Mouse (Mus musculus) kidney, embryonic 15.5 days (tissue): ENCODE measurements around the gene A630095N17Rik. TPM values are rescaled to one million over a fixed set of nuclear protein-coding genes. Genes with fewer than 3 reads are reported as not detected.
A peak's percentile ranks its signal among the peaks of the same experiment; 100 is the strongest.

Source experiments
- ATAC-seq: fragments of 200-750 bp; cut with Nextera tagmentation; replicated peaks from 2 replicates; pipeline ENCODE4 v1.8.0; 2017; ENCODE audit warnings: moderate TSS enrichment; ENCODE audit not compliant: low FRiP score
- H3K27ac ChIP-seq: fragments of 300-500 bp; sonication (generic); 2 replicates; pipeline ENCODE4 v1.5.1; 2015; ENCODE audit warnings: mild to moderate bottlenecking, inconsistent platforms
- H3K27me3 ChIP-seq: fragments of 300-500 bp; sonication (generic); 2 replicates; pipeline ENCODE4 v1.6.1; 2015; ENCODE audit warnings: inconsistent platforms
- H3K36me3 ChIP-seq: fragments of 300-500 bp; sonication (generic); 2 replicates; pipeline ENCODE4 v1.6.1; 2015; ENCODE audit warnings: inconsistent platforms
- H3K4me1 ChIP-seq: fragments of 300-500 bp; sonication (generic); 2 replicates; pipeline ENCODE4 v1.6.1; 2015; ENCODE audit warnings: inconsistent platforms
- H3K4me2 ChIP-seq: fragments of 300-500 bp; sonication (generic); 2 replicates; pipeline ENCODE4 v1.6.1; 2015; ENCODE audit warnings: moderate library complexity, mild to moderate bottlenecking, inconsistent platforms
- H3K4me3 ChIP-seq: fragments of 300-500 bp; sonication (generic); replicated peaks from 2 replicates; pipeline ENCODE4 v1.5.1; 2015; ENCODE audit warnings: mild to moderate bottlenecking, inconsistent platforms
- H3K9ac ChIP-seq: fragments of 300-500 bp; sonication (generic); 2 replicates; pipeline ENCODE4 v1.6.1; 2015; ENCODE audit warnings: mild to moderate bottlenecking, inconsistent platforms
- H3K9me3 ChIP-seq: fragments of 300-500 bp; sonication (generic); replicated peaks from 2 replicates; pipeline ENCODE4 v1.6.1; 2016; ENCODE audit warnings: inconsistent platforms
- WGBS: fragments of 180-500 bp; shearing (Covaris S2); methylation state at CpG from one replicate; pipeline ENCODE4 v1.1.7; 2015; ENCODE audit warnings: mixed read lengths; 5-methylcytosine and 5-hydroxymethylcytosine counted together
- polyA plus RNA-seq: library from polyadenylated mRNA; unstranded; fragments of >200 nt; fragmentation: Nextera tagmentation; extraction: Ambion mirVana; gene quantifications from 2 replicates; pipeline ENCODE4 v1.2.1, GENCODE M21; 2015

A630095N17Rik gene
- polyA plus RNA-seq, 1 experiment from 2014 or later: not detected

DNA sequence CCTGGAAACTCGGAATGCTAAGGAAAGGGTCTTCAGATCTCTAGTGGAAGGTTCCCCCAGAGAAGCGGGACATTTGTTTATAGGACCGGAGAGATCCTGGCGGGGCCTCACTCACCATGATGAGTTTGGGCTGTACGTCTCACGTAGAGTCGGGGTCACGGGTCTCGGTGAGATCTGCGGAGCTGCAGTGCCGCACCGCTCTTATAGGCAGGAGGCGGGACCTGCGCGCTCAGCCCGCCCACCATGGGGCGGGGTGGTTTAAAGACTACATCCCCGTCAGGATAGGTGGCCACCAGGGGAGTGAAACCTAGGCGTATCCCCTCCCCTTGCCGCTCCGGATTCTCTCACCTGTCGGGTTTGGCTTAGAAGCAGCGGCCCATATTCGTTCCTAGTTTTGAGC, 12.8 kb downstream of the A630095N17Rik start:
- Histone ChIP-seq H3K4me1 (peaks cover 43% of the 10 kb centered on the region), H3K4me2 (peak overlapping the region; percentile 98), H3K27me3 (peaks cover 57% of the 10 kb centered on the region), H3K36me3 (peaks cover 23% of the 10 kb centered on the region), H3K27ac (peak overlapping the region; percentile 32; the same call in 1 of the 2 replicates), H3K9me3 (no peaks in the 10 kb centered on the region), H3K4me3 (peak overlapping the region; percentile 59), H3K9ac (peak overlapping the region; percentile 57)
- WGBS: under 1% methylated on average over 24 of the region's 24 CpGs
- peak; percentile 85 for ATAC-seq

DNA sequence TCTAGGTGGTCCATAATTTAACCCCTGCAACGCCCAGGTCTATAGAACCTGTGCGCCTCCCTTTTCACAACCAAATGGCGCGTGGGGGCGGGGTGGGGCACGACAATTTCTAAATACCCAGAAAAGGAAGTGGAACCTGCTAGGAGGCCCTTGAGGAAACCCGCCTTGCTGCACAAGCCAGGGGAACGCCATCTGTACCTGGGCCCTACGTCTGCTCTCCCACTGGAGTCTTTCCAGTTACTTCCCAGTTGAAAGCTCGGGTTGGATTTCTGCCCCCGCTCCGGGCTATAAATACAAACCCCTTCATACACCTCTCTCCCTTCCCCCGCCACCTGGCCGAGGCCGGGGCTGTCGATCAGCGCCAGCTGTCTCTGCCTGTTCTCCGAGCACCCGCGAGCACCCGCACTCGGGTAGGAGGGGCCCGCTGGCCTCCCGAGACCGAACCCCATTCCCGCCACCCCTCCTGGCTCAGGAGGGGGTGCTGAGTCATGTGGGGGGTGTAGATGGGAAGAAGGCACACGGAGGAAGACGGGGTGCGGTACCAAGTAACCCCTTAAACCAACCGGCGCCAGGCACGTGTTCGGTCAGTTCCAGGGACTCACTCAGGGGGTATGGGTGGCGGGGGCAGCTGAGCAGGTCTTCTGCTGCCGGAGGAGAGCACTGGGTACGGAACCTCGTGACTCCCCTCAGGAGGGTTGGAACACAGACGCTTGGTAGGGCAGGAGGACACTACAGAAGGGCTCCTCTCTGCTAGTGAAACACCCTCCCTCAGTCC, 13.5 kb downstream of the A630095N17Rik start:
- WGBS: under 1% methylated on average over 38 of the region's 38 CpGs

DNA sequence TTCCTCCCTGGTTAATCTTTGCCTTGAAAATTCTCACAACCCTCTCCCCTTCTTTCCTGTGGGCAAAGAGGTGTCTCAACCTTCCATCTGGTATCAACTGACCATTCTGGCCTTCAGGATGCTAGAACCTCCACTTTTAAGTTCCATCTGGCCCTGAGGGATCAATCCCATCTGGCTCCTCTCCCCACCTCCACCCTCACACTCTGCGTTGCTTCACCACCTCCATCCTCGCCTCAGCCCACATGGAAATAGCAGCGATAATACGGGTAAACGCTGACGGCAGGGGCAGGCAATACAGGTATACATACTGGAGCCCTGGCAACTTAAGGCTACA, 14.0 kb downstream of the A630095N17Rik start:
- 0 out of 2 replicates have a peak overlapping the region, but pooled peaks have one; percentile 57 for H3K9ac ChIP-seq
- peak overlapping the region; percentile 98 for H3K4me2 ChIP-seq
- H3K4me3 ChIP-seq: peak overlapping the region; percentile 59
- H3K27ac ChIP-seq: peak overlapping the region; percentile 46; the same call in 1 of the 2 replicates
- H3K4me1 ChIP-seq: peaks cover 55% of the 10 kb centered on the region
- peaks cover 35% of the 10 kb centered on the region for H3K36me3 ChIP-seq
- no peaks in the 10 kb centered on the region for H3K9me3 ChIP-seq
- no peak for ATAC-seq
- peaks cover 57% of the 10 kb centered on the region for H3K27me3 ChIP-seq
- 2% methylated on average over 6 of the region's 6 CpGs for WGBS

More for the DNA sequence above, 13.5 kb downstream of the A630095N17Rik start:
- peaks cover 30% of the 10 kb centered on the region for H3K36me3 ChIP-seq
- H3K9ac ChIP-seq: peak overlapping the region; percentile 57
- H3K4me3 ChIP-seq: peak overlapping the region; percentile 59
- peaks cover 50% of the 10 kb centered on the region for H3K4me1 ChIP-seq
- peak overlapping the region; percentile 98 for H3K4me2 ChIP-seq
- no peaks in the 10 kb centered on the region for H3K9me3 ChIP-seq
- peaks cover 57% of the 10 kb centered on the region for H3K27me3 ChIP-seq
- peak; percentile 10; the same call in 1 of the 2 replicates for ATAC-seq
- peak overlapping the region; percentile 46; the same call in 1 of the 2 replicates for H3K27ac ChIP-seq

DNA sequence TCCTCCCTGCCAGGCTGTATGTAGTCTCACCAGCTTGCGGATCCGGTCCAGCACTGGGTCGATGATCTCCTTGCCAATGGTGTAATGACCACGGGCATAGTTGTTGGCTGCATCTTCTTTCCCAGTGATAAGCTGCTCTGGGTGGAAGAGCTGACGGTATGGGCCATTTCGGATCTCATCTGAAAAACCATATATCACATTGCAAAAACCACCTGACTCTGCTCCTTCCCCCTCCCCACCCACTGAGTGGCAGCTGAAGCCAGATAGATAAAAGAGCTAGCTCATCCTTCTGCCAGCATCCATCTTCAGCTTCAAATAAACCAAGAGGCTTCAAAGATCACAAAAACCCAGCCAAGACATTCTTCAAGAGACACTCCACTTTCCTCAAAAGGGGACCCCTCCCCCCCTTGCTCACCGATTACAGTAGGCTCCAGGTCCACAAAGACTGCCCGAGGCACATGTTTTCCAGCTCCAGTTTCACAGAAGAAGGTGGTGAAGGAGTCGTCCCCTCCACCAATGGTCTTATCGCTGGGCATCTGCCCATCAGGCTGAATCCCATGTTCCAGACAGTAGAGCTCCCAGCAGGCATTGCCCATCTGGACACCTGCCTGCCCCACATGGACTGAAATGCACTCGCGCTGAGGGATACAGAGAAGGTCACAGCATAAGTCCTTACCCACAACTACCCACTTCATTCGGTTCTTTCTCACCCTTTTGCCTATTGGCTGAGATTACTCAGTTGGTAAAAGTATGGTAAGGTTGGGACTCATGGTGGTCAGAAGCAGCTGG, 14.9 kb downstream of the A630095N17Rik start:
- H3K36me3 ChIP-seq: peaks cover 44% of the 10 kb centered on the region
- peak overlapping the region; percentile 98 for H3K4me2 ChIP-seq
- peaks cover 63% of the 10 kb centered on the region for H3K4me1 ChIP-seq
- no peaks in the 10 kb centered on the region for H3K9me3 ChIP-seq
- peaks cover 51% of the 10 kb centered on the region for H3K27me3 ChIP-seq
- 0 out of 2 replicates have a peak overlapping the region, but pooled peaks have one; percentile 27 for H3K27ac ChIP-seq
- no peak overlapping the region for H3K9ac ChIP-seq
- 69% methylated on average over 13 of the region's 13 CpGs for WGBS
- no peak for ATAC-seq
- peak overlapping the region; percentile 59 for H3K4me3 ChIP-seq

DNA sequence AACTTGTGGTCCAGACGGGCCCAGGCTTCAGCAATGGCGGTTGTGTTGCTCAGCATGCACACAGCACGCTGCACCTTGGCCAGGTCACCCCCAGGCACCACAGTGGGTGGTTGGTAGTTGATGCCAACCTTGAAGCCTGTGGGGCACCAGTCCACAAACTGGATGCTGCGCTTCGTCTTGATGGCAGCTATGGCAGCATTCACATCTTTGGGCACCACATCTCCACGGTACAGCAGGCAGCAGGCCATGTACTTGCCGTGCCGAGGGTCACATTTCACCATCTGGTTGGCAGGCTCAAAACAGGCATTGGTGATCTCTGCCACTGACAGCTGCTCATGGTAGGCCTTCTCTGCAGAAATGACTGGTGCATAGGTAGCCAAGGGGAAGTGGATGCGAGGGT, 16.1 kb downstream of the A630095N17Rik start:
- no peak for ATAC-seq
- Histone ChIP-seq H3K9me3 (no peaks in the 10 kb centered on the region), H3K4me3 (no peak overlapping the region), H3K27ac (peak overlapping the region; percentile 82; the same call in 1 of the 2 replicates), H3K36me3 (peaks cover 47% of the 10 kb centered on the region), H3K4me1 (peaks cover 73% of the 10 kb centered on the region), H3K9ac (no peak overlapping the region), H3K27me3 (peaks cover 41% of the 10 kb centered on the region), H3K4me2 (no peak overlapping the region)
- 90% methylated on average over 9 of the region's 9 CpGs for WGBS

DNA sequence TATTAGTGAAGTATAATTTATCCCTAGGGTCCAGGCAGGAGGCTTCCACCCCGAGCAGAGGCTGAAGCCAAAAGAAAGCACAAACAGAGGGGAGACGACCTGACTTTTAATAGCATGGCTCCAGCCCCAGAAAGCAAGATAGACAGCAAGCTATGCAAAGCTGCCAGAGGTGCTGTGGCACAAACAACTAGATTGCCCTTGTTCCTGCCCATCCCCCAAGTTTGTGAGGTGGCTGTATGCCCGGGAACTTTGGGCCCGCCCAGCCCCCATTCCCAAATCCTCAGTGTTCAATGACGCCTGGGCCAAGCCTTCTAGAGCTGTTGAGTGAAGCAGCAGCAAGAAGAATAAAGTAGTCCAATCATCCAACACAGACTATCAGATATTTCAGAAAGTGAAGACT, 17.0 kb downstream of the A630095N17Rik start:
- Histone ChIP-seq H3K9me3 (no peaks in the 10 kb centered on the region), H3K4me2 (no peak overlapping the region), H3K27ac (peak overlapping the region; percentile 82), H3K27me3 (peaks cover 32% of the 10 kb centered on the region), H3K9ac (no peak overlapping the region), H3K4me3 (no peak overlapping the region), H3K36me3 (peaks cover 47% of the 10 kb centered on the region), H3K4me1 (peaks cover 77% of the 10 kb centered on the region)
- WGBS: 66% methylated on average over 5 of the region's 5 CpGs
- ATAC-seq: no peak

DNA sequence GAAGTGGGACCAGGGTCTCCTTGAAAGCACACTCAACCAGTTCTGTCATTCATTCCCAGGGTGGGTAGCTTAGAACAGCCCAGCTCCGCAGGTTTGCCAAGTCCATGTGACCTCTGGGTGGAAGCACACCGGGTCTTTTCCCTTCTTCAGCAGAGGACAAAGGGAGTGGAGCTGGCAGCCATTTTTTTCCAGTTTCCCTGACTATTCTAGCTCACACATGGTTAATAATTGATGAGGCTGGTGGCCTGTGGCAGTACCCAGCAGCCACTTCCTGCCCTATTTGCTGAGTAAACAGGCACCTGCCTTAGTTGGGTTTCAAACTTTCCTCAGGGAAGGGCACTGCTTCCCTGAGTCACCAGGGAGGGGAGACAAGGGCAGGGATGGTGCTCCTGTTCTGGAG, 17.5 kb downstream of the A630095N17Rik start:
- Histone ChIP-seq H3K36me3 (peaks cover 47% of the 10 kb centered on the region), H3K4me1 (peaks cover 77% of the 10 kb centered on the region), H3K4me3 (no peak overlapping the region), H3K4me2 (no peak overlapping the region), H3K27ac (peak overlapping the region; percentile 82), H3K9ac (no peak overlapping the region), H3K9me3 (no peaks in the 10 kb centered on the region), H3K27me3 (peaks cover 28% of the 10 kb centered on the region)
- peak; percentile 34 for ATAC-seq
- 67% methylated on average over 2 of the region's 2 CpGs for WGBS

DNA sequence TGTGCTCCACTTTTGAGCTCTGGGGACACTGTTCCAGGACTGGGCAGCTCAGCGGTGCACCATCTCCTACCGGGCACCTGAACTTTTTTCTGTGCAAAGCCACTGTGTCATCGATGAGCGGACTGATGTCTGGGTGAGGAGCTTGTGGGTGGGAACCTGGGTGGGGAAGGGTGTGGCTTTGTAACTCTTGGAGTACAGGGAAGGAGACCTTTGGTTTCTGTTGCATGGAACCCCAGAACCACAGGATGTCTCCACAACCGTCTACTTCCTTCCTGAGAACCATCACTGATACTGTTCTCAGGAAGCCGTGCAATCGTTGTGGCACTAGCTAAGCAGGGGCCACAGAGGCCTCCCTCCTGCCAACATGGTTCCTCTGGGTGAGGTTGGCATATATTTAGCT, 18.8 kb downstream of the A630095N17Rik start:
- Histone ChIP-seq H3K36me3 (peaks cover 47% of the 10 kb centered on the region), H3K4me3 (no peak overlapping the region), H3K9ac (no peak overlapping the region), H3K4me2 (no peak overlapping the region), H3K9me3 (no peaks in the 10 kb centered on the region), H3K27ac (no peak overlapping the region), H3K4me1 (peaks cover 74% of the 10 kb centered on the region), H3K27me3 (peaks cover 15% of the 10 kb centered on the region)
- 91% methylated on average over 7 of the region's 7 CpGs for WGBS
- no peak for ATAC-seq

DNA sequence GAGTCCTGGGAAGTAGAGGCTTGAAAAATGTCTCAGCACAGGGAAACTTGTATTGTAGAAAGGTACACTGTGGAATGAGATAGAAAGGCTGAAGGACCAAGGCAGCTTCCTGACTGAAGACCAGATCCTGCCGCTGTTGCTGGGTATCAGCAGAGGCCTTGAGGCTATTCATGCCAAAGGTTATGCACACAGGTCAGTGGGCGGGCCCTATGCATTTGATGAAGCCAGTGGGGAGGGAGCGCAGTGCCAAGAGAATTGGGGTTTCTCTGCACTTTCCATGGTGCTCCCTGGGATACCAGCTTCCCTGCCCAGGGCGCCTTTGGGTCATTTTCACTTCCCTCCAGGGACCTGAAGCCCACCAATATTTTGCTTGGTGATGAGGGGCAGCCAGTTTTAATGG, 19.4 kb downstream of the A630095N17Rik start:
- no peak for ATAC-seq
- peaks cover 47% of the 10 kb centered on the region for H3K36me3 ChIP-seq
- H3K4me2 ChIP-seq: peak overlapping the region; percentile 80; the same call in 1 of the 2 replicates
- no peak overlapping the region for H3K9ac ChIP-seq
- 91% methylated on average over 4 of the region's 4 CpGs for WGBS
- no peak overlapping the region for H3K4me3 ChIP-seq
- H3K27ac ChIP-seq: no peak overlapping the region
- no peaks in the 10 kb centered on the region for H3K9me3 ChIP-seq
- H3K4me1 ChIP-seq: peaks cover 70% of the 10 kb centered on the region
- H3K27me3 ChIP-seq: peaks cover 10% of the 10 kb centered on the region

DNA sequence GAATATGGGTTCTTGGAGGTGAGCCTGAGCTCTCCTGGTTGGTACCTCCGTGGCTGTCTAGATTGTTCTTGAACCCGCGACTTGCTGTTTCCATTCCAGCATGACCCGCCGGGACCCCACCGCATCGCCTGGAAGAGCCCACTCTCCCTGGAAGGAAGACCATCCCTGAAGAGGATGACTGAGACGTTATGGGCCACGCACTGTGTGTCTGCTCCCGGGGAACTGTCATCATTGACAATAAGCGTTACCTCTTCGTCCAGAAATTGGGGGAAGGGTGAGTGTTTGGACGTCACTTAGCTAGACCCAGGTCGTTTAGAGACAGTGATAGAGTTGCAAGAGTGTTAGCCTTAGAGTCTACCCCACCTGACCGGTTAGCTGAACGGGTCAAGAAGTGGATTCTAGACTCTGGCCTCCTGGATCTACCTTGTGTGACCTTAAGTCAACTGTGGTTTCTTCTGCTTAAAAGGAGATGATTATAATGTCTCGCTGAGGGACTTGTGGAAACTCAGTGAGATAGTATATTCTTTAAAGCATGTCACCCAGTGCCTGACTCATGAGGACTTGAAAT, 20.7 kb downstream of the A630095N17Rik start:
- Histone ChIP-seq H3K27ac (peak overlapping the region; percentile 49), H3K4me3 (peak overlapping the region; percentile 79)
- 11% methylated on average over 17 of the region's 17 CpGs for WGBS

DNA sequence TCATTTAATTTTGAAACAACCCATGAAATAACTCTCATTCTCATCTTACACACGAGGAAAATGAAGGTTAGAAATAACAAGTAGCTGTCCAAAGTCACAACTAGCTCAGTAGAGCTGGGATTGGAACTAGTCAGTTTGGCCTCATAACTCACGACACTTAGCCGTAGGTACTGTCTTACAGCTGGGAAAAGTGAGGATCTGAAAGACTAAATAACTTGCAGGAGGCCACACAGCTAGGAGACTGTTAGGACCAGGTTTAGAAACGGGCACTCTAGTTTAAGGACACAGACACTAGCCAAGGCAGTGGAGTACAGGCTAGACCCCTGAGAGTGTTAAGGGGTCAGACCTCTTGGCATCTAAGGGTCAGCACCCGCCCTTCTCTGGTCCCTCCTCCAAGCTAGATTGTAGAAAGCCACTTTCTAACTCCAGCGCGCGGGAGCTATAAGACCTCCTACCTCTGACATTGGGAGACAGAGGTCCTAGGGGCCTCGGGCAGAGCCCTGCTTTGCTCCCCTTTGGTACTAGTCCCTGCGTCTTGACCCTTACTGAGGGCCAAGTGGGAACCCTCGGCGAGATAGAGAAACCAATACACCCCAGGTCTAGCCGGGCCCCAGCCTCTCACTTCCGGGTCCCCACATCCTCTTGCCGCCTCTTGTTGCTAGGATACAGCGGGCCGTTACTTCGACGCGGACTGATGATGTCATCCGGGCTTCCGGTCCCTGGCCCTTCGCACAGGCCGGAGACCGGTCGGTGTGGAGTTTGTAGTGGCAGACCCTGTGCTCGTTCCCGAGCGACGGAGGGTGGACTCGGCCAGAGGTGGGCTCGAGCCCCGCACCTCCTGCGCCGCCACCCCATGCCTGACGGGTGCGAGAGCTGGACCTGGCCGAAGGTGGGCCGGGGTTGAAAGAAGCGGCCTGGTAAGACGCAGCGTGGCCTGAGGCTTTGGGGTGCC, 21.5 kb downstream of the A630095N17Rik start, which contains the start of the genes Glb1l and Stk16:
Gene Glb1l (minus strand): TSS at position 678 of the 952 bp plus-strand sequence.
Gene Stk16 (plus strand): TSS at position 703 of the 952 bp plus-strand sequence.
- Histone ChIP-seq H3K27me3 (no peaks in the 10 kb centered on the region), H3K4me2 (peak within 1 kb of the TSS; percentile 80), H3K4me3 (peak within 1 kb of the TSS; percentile 79), H3K27ac (peak within 1 kb of the TSS; percentile 85), H3K9ac (peak within 1 kb of the TSS; percentile 83), H3K36me3 (peaks cover 43% of the 10 kb centered on the region), H3K4me1 (peaks cover 62% of the 10 kb centered on the region), H3K9me3 (no peaks in the 10 kb centered on the region)
- WGBS: 4% methylated on average over 42 of the region's 42 CpGs
- peak; percentile 86 for ATAC-seq

More for the DNA sequence above, 20.7 kb downstream of the A630095N17Rik start:
- ATAC-seq: no peak
- peaks cover 64% of the 10 kb centered on the region for H3K4me1 ChIP-seq
- peak overlapping the region; percentile 80 for H3K4me2 ChIP-seq
- H3K9me3 ChIP-seq: no peaks in the 10 kb centered on the region
- peaks cover 52% of the 10 kb centered on the region for H3K36me3 ChIP-seq
- H3K9ac ChIP-seq: peak overlapping the region; percentile 83
- H3K27me3 ChIP-seq: no peaks in the 10 kb centered on the region
